Mouse (Mus musculus): Measurements from ENCODE around the gene Atp5g2. TPM values are rescaled to one million over a fixed set of nuclear protein-coding genes. Genes with fewer than 3 reads are reported as not detected.

Gene Atp5g2
- polyA plus RNA-seq, 1 experiment = 434 TPM

GRCm38 (mm10) chr15:102692991-102693411, 20.8 kb upstream of the Atp5g2 start:
- Histone ChIP-seq H3K27me3 (ENCODE audit: control insufficient read depth, insufficient read depth, low read length) (peaks cover 20% of the 10 kb centered on the region), H3K27ac (ENCODE audit: control insufficient read depth, insufficient read depth, low read length) (no peak overlapping the region), H3K36me3 (ENCODE audit: control insufficient read depth, insufficient read depth, low read length) (no peaks in the 10 kb centered on the region), H3K4me3 (ENCODE audit: control insufficient read depth, insufficient read depth, low read length) (peak overlapping the region; percentile 2; the same call in 1 of the 2 replicates), H3K4me1 (replicated peaks; ENCODE audit: control insufficient read depth, insufficient read depth, low read length) (peaks cover 9% of the 10 kb centered on the region; the same call in 1 of the 2 replicates)
- TF ChIP-seq POLR2A (IDR thresholded peaks at IDR 0.05; ENCODE audit: control insufficient read depth, extremely low read depth, insufficient read depth, low read length, poor library complexity) = no peak
- peak; percentile 78; the same call in 1 of the 2 replicates for TF ChIP-seq CTCF (IDR thresholded peaks at IDR 0.05; ENCODE audit: borderline replicate concordance, control insufficient read depth, extremely low read depth, insufficient read depth, low read length, poor library complexity)
- peak; percentile 45 for DNase-seq
- WGBS = under 1% methylated on average over 32 of the region's 32 CpGs

GRCm38 (mm10) chr15:102692321-102692804, 20.2 kb upstream of the Atp5g2 start:
- 8% methylated on average over 26 of the region's 26 CpGs for WGBS
- H3K4me3 ChIP-seq (ENCODE audit: control insufficient read depth, insufficient read depth, low read length) = no peak overlapping the region
- DNase-seq = no peak

GRCm38 (mm10) chr15:102685791-102686190, 13.6 kb upstream of the Atp5g2 start:
- no peak for DNase-seq
- Histone ChIP-seq H3K27me3 (ENCODE audit: control insufficient read depth, insufficient read depth, low read length) (no peaks in the 10 kb centered on the region; the same call in 1 of the 2 replicates), H3K4me3 (ENCODE audit: control insufficient read depth, insufficient read depth, low read length) (no peak overlapping the region), H3K36me3 (ENCODE audit: control insufficient read depth, insufficient read depth, low read length) (no peaks in the 10 kb centered on the region), H3K27ac (ENCODE audit: control insufficient read depth, insufficient read depth, low read length) (no peak overlapping the region), H3K4me1 (replicated peaks; ENCODE audit: control insufficient read depth, insufficient read depth, low read length) (no peaks in the 10 kb centered on the region)
- WGBS = 36% methylated on average over 4 of the region's 4 CpGs
- TF ChIP-seq POLR2A (IDR thresholded peaks at IDR 0.05; ENCODE audit: control insufficient read depth, extremely low read depth, insufficient read depth, low read length, poor library complexity) (no peak), CTCF (IDR thresholded peaks at IDR 0.05; ENCODE audit: borderline replicate concordance, control insufficient read depth, extremely low read depth, insufficient read depth, low read length, poor library complexity) (no peak)

More at GRCm38 (mm10) chr15:102692321-102692804, 20.2 kb upstream of the Atp5g2 start:
- TF ChIP-seq POLR2A (IDR thresholded peaks at IDR 0.05; ENCODE audit: control insufficient read depth, extremely low read depth, insufficient read depth, low read length, poor library complexity) (no peak), CTCF (IDR thresholded peaks at IDR 0.05; ENCODE audit: borderline replicate concordance, control insufficient read depth, extremely low read depth, insufficient read depth, low read length, poor library complexity) (no peak)
- H3K27me3 ChIP-seq (ENCODE audit: control insufficient read depth, insufficient read depth, low read length) = peaks cover 20% of the 10 kb centered on the region
- H3K4me1 ChIP-seq (replicated peaks; ENCODE audit: control insufficient read depth, insufficient read depth, low read length) = peaks cover 9% of the 10 kb centered on the region; the same call in 1 of the 2 replicates
- no peaks in the 10 kb centered on the region for H3K36me3 ChIP-seq (ENCODE audit: control insufficient read depth, insufficient read depth, low read length)
- H3K27ac ChIP-seq (ENCODE audit: control insufficient read depth, insufficient read depth, low read length) = no peak overlapping the region

- 10% methylated on average over 1 of the region's 1 CpGs for WGBS
- TF ChIP-seq CTCF (IDR thresholded peaks at IDR 0.05; ENCODE audit: borderline replicate concordance, control insufficient read depth, extremely low read depth, insufficient read depth, low read length, poor library complexity) = no peak
- TF ChIP-seq POLR2A (IDR thresholded peaks at IDR 0.05; ENCODE audit: control insufficient read depth, extremely low read depth, insufficient read depth, low read length, poor library complexity) = no peak
- no peak for DNase-seq
- H3K27me3 ChIP-seq (ENCODE audit: control insufficient read depth, insufficient read depth, low read length) = no peaks in the 10 kb centered on the region; the same call in 1 of the 2 replicates
- H3K36me3 ChIP-seq (ENCODE audit: control insufficient read depth, insufficient read depth, low read length) = no peaks in the 10 kb centered on the region
- H3K27ac ChIP-seq (ENCODE audit: control insufficient read depth, insufficient read depth, low read length) = no peak overlapping the region
- H3K4me1 ChIP-seq (replicated peaks; ENCODE audit: control insufficient read depth, insufficient read depth, low read length) = no peaks in the 10 kb centered on the region
- no peak overlapping the region for H3K4me3 ChIP-seq (ENCODE audit: control insufficient read depth, insufficient read depth, low read length)
These were observed 11.5 kb upstream of the Atp5g2 start for GRCm38 (mm10) chr15:102683670-102684069.

- TF ChIP-seq CTCF (IDR thresholded peaks at IDR 0.05; ENCODE audit: borderline replicate concordance, control insufficient read depth, extremely low read depth, insufficient read depth, low read length, poor library complexity) (no peak), POLR2A (IDR thresholded peaks at IDR 0.05; ENCODE audit: control insufficient read depth, extremely low read depth, insufficient read depth, low read length, poor library complexity) (no peak)
- Histone ChIP-seq H3K4me3 (ENCODE audit: control insufficient read depth, insufficient read depth, low read length) (no peak overlapping the region), H3K36me3 (ENCODE audit: control insufficient read depth, insufficient read depth, low read length) (no peaks in the 10 kb centered on the region), H3K4me1 (replicated peaks; ENCODE audit: control insufficient read depth, insufficient read depth, low read length) (peaks cover 9% of the 10 kb centered on the region), H3K27me3 (ENCODE audit: control insufficient read depth, insufficient read depth, low read length) (peaks cover 12% of the 10 kb centered on the region), H3K27ac (ENCODE audit: control insufficient read depth, insufficient read depth, low read length) (no peak overlapping the region)
- WGBS = 94% methylated on average over 2 of the region's 2 CpGs
- no peak for DNase-seq
These were observed 4.2 kb upstream of the Atp5g2 start for GRCm38 (mm10) chr15:102676345-102676744.

- H3K27ac ChIP-seq (ENCODE audit: control insufficient read depth, insufficient read depth, low read length) = no peak overlapping the region
- TF ChIP-seq CTCF (IDR thresholded peaks at IDR 0.05; ENCODE audit: borderline replicate concordance, control insufficient read depth, extremely low read depth, insufficient read depth, low read length, poor library complexity) (no peak), POLR2A (IDR thresholded peaks at IDR 0.05; ENCODE audit: control insufficient read depth, extremely low read depth, insufficient read depth, low read length, poor library complexity) (no peak)
- no peak for DNase-seq
- H3K4me1 ChIP-seq (replicated peaks; ENCODE audit: control insufficient read depth, insufficient read depth, low read length) = peaks cover 15% of the 10 kb centered on the region
- no peak overlapping the region for H3K4me3 ChIP-seq (ENCODE audit: control insufficient read depth, insufficient read depth, low read length)
- WGBS = 59% methylated on average over 10 of the region's 10 CpGs
- H3K27me3 ChIP-seq (ENCODE audit: control insufficient read depth, insufficient read depth, low read length) = peaks cover 12% of the 10 kb centered on the region
- no peaks in the 10 kb centered on the region for H3K36me3 ChIP-seq (ENCODE audit: control insufficient read depth, insufficient read depth, low read length)
These were observed 1.4 kb upstream of the Atp5g2 start for GRCm38 (mm10) chr15:102673548-102673947.
